Mouse (Mus musculus): ENCODE measurements around the gene 9530077C05Rik.

DNA sequence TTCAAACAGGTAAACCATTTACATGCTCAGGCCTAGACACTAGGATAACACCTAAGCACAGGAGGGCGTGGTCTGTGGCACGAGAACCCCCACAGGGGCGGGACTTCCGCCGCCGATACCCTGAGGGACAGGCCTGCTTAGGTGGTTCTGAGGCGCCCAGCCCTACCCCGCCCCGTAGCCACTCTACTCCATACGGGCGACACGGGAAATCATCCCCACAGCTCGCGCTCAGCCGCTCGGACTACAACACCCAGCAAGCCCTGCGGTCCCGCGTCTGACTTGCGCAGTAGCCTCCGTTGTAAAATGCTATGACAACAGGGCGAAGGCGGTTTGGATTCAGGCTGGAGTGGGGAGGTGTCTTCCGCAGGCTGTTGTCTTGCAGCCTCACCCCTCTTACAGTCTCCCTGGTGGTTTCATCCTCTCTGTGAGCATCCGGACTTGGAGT lies 64.1 kb downstream of the 9530077C05Rik start, which contains the start of gene Bbs9:
- TF ChIP-seq CTCF (IDR thresholded peaks at IDR 0.05; ENCODE audit: insufficient read depth, low read depth, low read length) (no peak), POLR2A (IDR thresholded peaks at IDR 0.05; ENCODE audit: insufficient read depth, low read depth, low read length) (peak; percentile 52; the same call in 1 of the 2 replicates)
